Mouse (Mus musculus): ENCODE measurements at regions not wholly inside any gene's neighbourhood (a gene's known extent, or its start where the extent isn't known, plus 50 kb on each side); places are given as distances from the start of the nearest gene placed in this dataset.
"Not testable (repeated sequence)": the region's sequence is repeated elsewhere in the genome, so short reads cannot be mapped to it uniquely, and the experiment has no call there.

- no peak for DNase-seq (ENCODE audit: extremely low read depth, insufficient read length, low spot score)
Observed at GRCm38 (mm10) chr3:18488886-18489285, 540.7 kb downstream of the Cypt12 start.

GRCm38 (mm10) chr3:18522562-18522961 lies 574.4 kb downstream of the Cypt12 start:
- no peak for DNase-seq (ENCODE audit: extremely low read depth, insufficient read length, low spot score)

GRCm38 (mm10) chr3:18524011-18524410 lies 575.8 kb downstream of the Cypt12 start:
- no peak for DNase-seq (ENCODE audit: extremely low read depth, insufficient read length, low spot score)

- DNase-seq (ENCODE audit: extremely low read depth, insufficient read length, low spot score) = no peak
Observed at GRCm38 (mm10) chr3:18557201-18557600, 609.0 kb downstream of the Cypt12 start.

GRCm38 (mm10) chr3:18560282-18560785 lies 612.1 kb downstream of the Cypt12 start:
- DNase-seq (ENCODE audit: extremely low read depth, insufficient read length, low spot score) = peak; percentile 11

GRCm38 (mm10) chr3:18580911-18581626 lies 632.9 kb downstream of the Cypt12 start:
- DNase-seq (ENCODE audit: extremely low read depth, insufficient read length, low spot score) = not testable (repeated sequence)

GRCm38 (mm10) chr3:18620608-18621007 lies 672.4 kb downstream of the Cypt12 start:
- DNase-seq (ENCODE audit: extremely low read depth, insufficient read length, low spot score) = no peak

GRCm38 (mm10) chr3:18623831-18624304 lies 675.7 kb downstream of the Cypt12 start:
- peak; percentile 73 for DNase-seq (ENCODE audit: extremely low read depth, insufficient read length, low spot score)

GRCm38 (mm10) chr3:18624381-18625145 lies 676.4 kb downstream of the Cypt12 start:
- peak; percentile 20 for DNase-seq (ENCODE audit: extremely low read depth, insufficient read length, low spot score)

GRCm38 (mm10) chr3:18625395-18626328 lies 677.5 kb downstream of the Cypt12 start:
- DNase-seq (ENCODE audit: extremely low read depth, insufficient read length, low spot score) = peak; percentile 8

- DNase-seq (ENCODE audit: extremely low read depth, insufficient read length, low spot score) = no peak
Observed at GRCm38 (mm10) chr3:18626375-18626774, 678.2 kb downstream of the Cypt12 start.

GRCm38 (mm10) chr3:18626820-18627219 lies 678.6 kb downstream of the Cypt12 start:
- DNase-seq (ENCODE audit: extremely low read depth, insufficient read length, low spot score) = no peak

GRCm38 (mm10) chr3:18629233-18629632 lies 681.0 kb downstream of the Cypt12 start:
- DNase-seq (ENCODE audit: extremely low read depth, insufficient read length, low spot score) = no peak

GRCm38 (mm10) chr3:18631601-18632000 lies 683.4 kb downstream of the Cypt12 start:
- no peak for DNase-seq (ENCODE audit: extremely low read depth, insufficient read length, low spot score)

- DNase-seq (ENCODE audit: extremely low read depth, insufficient read length, low spot score) = no peak
Observed at GRCm38 (mm10) chr3:18634855-18635254, 686.6 kb downstream of the Cypt12 start.

GRCm38 (mm10) chr3:18637553-18637952 lies 689.3 kb downstream of the Cypt12 start:
- no peak for DNase-seq (ENCODE audit: extremely low read depth, insufficient read length, low spot score)

- no peak for DNase-seq (ENCODE audit: extremely low read depth, insufficient read length, low spot score)
Observed at GRCm38 (mm10) chr3:18640286-18640685, 692.1 kb downstream of the Cypt12 start.

GRCm38 (mm10) chr3:18641688-18642087 lies 693.5 kb downstream of the Cypt12 start:
- DNase-seq (ENCODE audit: extremely low read depth, insufficient read length, low spot score) = no peak

GRCm38 (mm10) chr3:18643408-18644035 lies 695.3 kb downstream of the Cypt12 start:
- no peak for DNase-seq (ENCODE audit: extremely low read depth, insufficient read length, low spot score)

GRCm38 (mm10) chr3:18645481-18645880 lies 697.3 kb downstream of the Cypt12 start:
- no peak for DNase-seq (ENCODE audit: extremely low read depth, insufficient read length, low spot score)

All from 3134 (cell line).